Comparison of ENCODE assay signal across 8 mouse cellular contexts in genomic region chr16:42339512-42339911, GRCm38 (mm10). TPM values are rescaled to one million over a fixed set of nuclear protein-coding genes. Genes with fewer than 3 reads are reported as not detected.
DNase-seq lines count a peak whose midpoint lies in the region; ATAC-seq lines count a peak whose summit lies in the region.

No protein-coding gene starts in this region.

- no peaks in the 10 kb centered on the region for H3K9me3 ChIP-seq in heart, embryonic 12.5 days (replicated peaks)
- no peaks in the 10 kb centered on the region for H3K9me3 ChIP-seq in forebrain, embryonic 13.5 days (replicated peaks)
- H3K9me3 ChIP-seq in liver, embryonic 16.5 days (replicated peaks; ENCODE audit: control insufficient read depth, low read length): no peaks in the 10 kb centered on the region

- WGBS in heart, embryonic 12.5 days: under 1% methylated on average over 10 of the region's 10 CpGs
- WGBS in forebrain, embryonic 13.5 days: 0% methylated on average over 10 of the region's 10 CpGs
- 3% methylated on average over 10 of the region's 10 CpGs for WGBS in liver, embryonic 16.5 days (ENCODE audit: insufficient replicate concordance)

- peak overlapping the region; percentile 90 for H3K4me2 ChIP-seq in heart, embryonic 12.5 days
- H3K4me2 ChIP-seq in forebrain, embryonic 13.5 days: peak overlapping the region; percentile 78
- peak overlapping the region; percentile 17; the same call in 1 of the 2 replicates for H3K4me2 ChIP-seq in liver, embryonic 16.5 days (ENCODE audit: low read depth, low read length)

- peaks cover 9% of the 10 kb centered on the region; the same call in 1 of the 2 replicates for H3K4me1 ChIP-seq in heart, embryonic 12.5 days (replicated peaks)
- H3K4me1 ChIP-seq in forebrain, embryonic 13.5 days: peaks cover 33% of the 10 kb centered on the region
- H3K4me1 ChIP-seq in liver, embryonic 16.5 days (ENCODE audit: control insufficient read depth, low read depth, low read length): no peaks in the 10 kb centered on the region

- H3K9ac ChIP-seq in heart, embryonic 12.5 days: peak overlapping the region; percentile 47; the same call in 1 of the 2 replicates
- peak overlapping the region; percentile 70 for H3K9ac ChIP-seq in forebrain, embryonic 13.5 days
- H3K9ac ChIP-seq in liver, embryonic 16.5 days (ENCODE audit: low read depth, low read length): no peak overlapping the region

- ATAC-seq in heart, embryonic 12.5 days (ENCODE audit: insufficient number of reproducible peaks, low FRiP score): no peak
- peak; percentile 64 for ATAC-seq in forebrain, embryonic 13.5 days
- ATAC-seq in liver, embryonic 16.5 days (ENCODE audit: low read depth): no peak

- no peak overlapping the region for H3K27ac ChIP-seq in heart, embryonic 12.5 days (ENCODE audit: poor library complexity, severe bottlenecking)
- H3K27ac ChIP-seq in forebrain, embryonic 13.5 days: peak overlapping the region; percentile 84
- H3K27ac ChIP-seq in liver, embryonic 16.5 days (ENCODE audit: low read length): no peak overlapping the region

- intact Hi-C loops in heart, postnatal 10 days (cut with DNase I): no loop called here

- peak overlapping the region; percentile 52 for H3K4me3 ChIP-seq in heart, embryonic 12.5 days
- peak overlapping the region; percentile 55 for H3K4me3 ChIP-seq in forebrain, embryonic 13.5 days
- H3K4me3 ChIP-seq in liver, embryonic 16.5 days (ENCODE audit: low read depth, low read length): 0 out of 2 replicates have a peak overlapping the region, but pooled peaks have one; percentile 8

- H3K27me3 ChIP-seq in heart, embryonic 12.5 days (replicated peaks): no peaks in the 10 kb centered on the region
- H3K27me3 ChIP-seq in forebrain, embryonic 13.5 days: no peaks in the 10 kb centered on the region
- peaks cover 6% of the 10 kb centered on the region; the same call in 1 of the 2 replicates for H3K27me3 ChIP-seq in liver, embryonic 16.5 days (ENCODE audit: control insufficient read depth, insufficient read depth, low read depth, low read length)

- H3K36me3 ChIP-seq in heart, embryonic 12.5 days: no peaks in the 10 kb centered on the region
- H3K36me3 ChIP-seq in forebrain, embryonic 13.5 days (ENCODE audit: poor library complexity, severe bottlenecking): no peaks in the 10 kb centered on the region
- H3K36me3 ChIP-seq in liver, embryonic 16.5 days (ENCODE audit: control insufficient read depth, insufficient read depth): no peaks in the 10 kb centered on the region

- no peak for DNase-seq in heart, postnatal 10 days
- peak; percentile 15 for DNase-seq in ZHBTc4 (ENCODE audit: low read depth, low spot score)
- DNase-seq in frontal cortex, postnatal 36 days (ENCODE audit: low spot score in 2 of 2): no peak
- no peak for DNase-seq in urinary bladder, postnatal 36 days (ENCODE audit: low spot score in 2 of 2)
- no peak for DNase-seq in yolk sac, embryonic 10.5 days (ENCODE audit: low spot score)

RNA-seq across cellular contexts. Expression of gene Gap43, which starts 0.9 kb away (rescaled TPM):
- polyA plus RNA-seq in heart, embryonic 12.5 days (2016; fragmentation: Nextera tagmentation; extraction: Ambion mirVana): 24.3 and 24.8 TPM in 2 replicates
- 1 to 10 TPM; 1.7 to 2.5 TPM for total RNA-seq in heart, postnatal 10 days (2021)
- 389 and 408 TPM in 2 replicates for polyA plus RNA-seq in forebrain, embryonic 13.5 days (2015; fragmentation: Nextera tagmentation; extraction: Ambion mirVana)
- polyA plus RNA-seq in liver, embryonic 16.5 days (2015; fragmentation: Nextera tagmentation; extraction: Ambion mirVana): 1.9 and 2.4 TPM in 2 replicates

Comparison
In these comparisons a context has a peak if more than half of its experiments do, and no peak if none do; other contexts are left out.
1. H3K4me2 ChIP-seq: peak in every context shown above with its lines; median percentile 90 in heart, embryonic 12.5 days; 78 in forebrain, embryonic 13.5 days; 17 in liver, embryonic 16.5 days.
2. RNA of gene Gap43, which starts 0.9 kb away (polyA plus RNA-seq): 389 to 408 TPM in forebrain, embryonic 13.5 days; 24.3 to 24.8 TPM in heart, embryonic 12.5 days and 1.9 to 2.4 TPM in liver, embryonic 16.5 days; every median in the first group is over 10 times any median in the second.
3. Peak in every context shown above with its lines, with median percentiles within 50 percentile points of each other: H3K4me3 ChIP-seq.